Mouse (Mus musculus): Measurements from ENCODE around the gene Commd3. TPM values are rescaled to one million over a fixed set of nuclear protein-coding genes. Genes with fewer than 3 reads are reported as not detected.

Gene Commd3
- polyA plus RNA-seq, 1 experiment from 2014 or later: 221 TPM

- Histone ChIP-seq H3K4me3 (peak overlapping the region; percentile 75), H3K9me3 (no peaks in the 10 kb centered on the region), H3K36me3 (no peaks in the 10 kb centered on the region), H3K27ac (peak overlapping the region; percentile 94), H3K4me1 (peaks cover 26% of the 10 kb centered on the region), H3K9ac (peak overlapping the region; percentile 82), H3K4me2 (peak overlapping the region; percentile 76), H3K27me3 (peaks cover 18% of the 10 kb centered on the region)
- peak; percentile 91 for ATAC-seq (ENCODE audit: insufficient number of reproducible peaks, low FRiP score, low TSS enrichment, low read depth)
- 0% methylated on average over 22 of the region's 64 CpGs for WGBS
These were observed 4.3 kb downstream of the Commd3 start for GRCm38 (mm10) chr2:18676457-18676935.

- peak within 1 kb of the TSS; percentile 94 for H3K27ac ChIP-seq
- under 1% methylated on average over 54 of the region's 77 CpGs for WGBS
- peak; percentile 79 for ATAC-seq (ENCODE audit: insufficient number of reproducible peaks, low FRiP score, low TSS enrichment, low read depth)
These were observed 4.8 kb downstream of the Commd3 start, which contains the start of gene Bmi1 for GRCm38 (mm10) chr2:18676936-18677491. Bmi1 (plus strand) TSS chr2:18677018.

GRCm38 (mm10) chr2:18677631-18678471 is 5.7 kb downstream of the Commd3 start:
- Histone ChIP-seq H3K4me2 (peak overlapping the region; percentile 76), H3K27me3 (peaks cover 18% of the 10 kb centered on the region), H3K9me3 (no peaks in the 10 kb centered on the region), H3K4me1 (peaks cover 26% of the 10 kb centered on the region), H3K27ac (no peak overlapping the region), H3K4me3 (peak overlapping the region; percentile 75), H3K36me3 (0 out of 2 replicates have a peak, but pooled peaks cover 3% of the 10 kb centered on the region), H3K9ac (peak overlapping the region; percentile 82)
- WGBS: under 1% methylated on average over 53 of the region's 55 CpGs
- ATAC-seq (ENCODE audit: insufficient number of reproducible peaks, low FRiP score, low TSS enrichment, low read depth): no peak

More at GRCm38 (mm10) chr2:18676936-18677491, 4.8 kb downstream of the Commd3 start, which contains the start of gene Bmi1:
- Histone ChIP-seq H3K27me3 (peaks cover 18% of the 10 kb centered on the region), H3K36me3 (no peaks in the 10 kb centered on the region), H3K4me2 (peak within 1 kb of the TSS; percentile 76), H3K4me3 (peak within 1 kb of the TSS; percentile 75), H3K4me1 (peaks cover 26% of the 10 kb centered on the region), H3K9me3 (no peaks in the 10 kb centered on the region), H3K9ac (peak within 1 kb of the TSS; percentile 82)

GRCm38 (mm10) chr2:18679701-18680100 is 7.5 kb downstream of the Commd3 start:
- peaks cover 26% of the 10 kb centered on the region for H3K4me1 ChIP-seq
- peaks cover 20% of the 10 kb centered on the region for H3K27me3 ChIP-seq
- no peak for ATAC-seq (ENCODE audit: insufficient number of reproducible peaks, low FRiP score, low TSS enrichment, low read depth)
- H3K9me3 ChIP-seq: no peaks in the 10 kb centered on the region
- H3K36me3 ChIP-seq: peaks cover 10% of the 10 kb centered on the region; the same call in 1 of the 2 replicates
- H3K9ac ChIP-seq: no peak overlapping the region
- WGBS: 79% methylated on average over 2 of the region's 2 CpGs
- H3K27ac ChIP-seq: no peak overlapping the region
- no peak overlapping the region for H3K4me3 ChIP-seq
- no peak overlapping the region for H3K4me2 ChIP-seq

- WGBS: 3% methylated on average over 4 of the region's 4 CpGs
- H3K9ac ChIP-seq: no peak overlapping the region
These were observed 8.3 kb downstream of the Commd3 start for GRCm38 (mm10) chr2:18680501-18680900.

GRCm38 (mm10) chr2:18680961-18681360 is 8.8 kb downstream of the Commd3 start:
- Histone ChIP-seq H3K9me3 (no peaks in the 10 kb centered on the region), H3K36me3 (peaks cover 10% of the 10 kb centered on the region; the same call in 1 of the 2 replicates), H3K27me3 (peaks cover 20% of the 10 kb centered on the region), H3K9ac (no peak overlapping the region), H3K4me1 (peaks cover 22% of the 10 kb centered on the region), H3K4me2 (peak overlapping the region; percentile 71), H3K27ac (no peak overlapping the region), H3K4me3 (peak overlapping the region; percentile 35)
- 0 out of 2 replicates have a peak, but pooled peaks have one; percentile 3 for ATAC-seq (ENCODE audit: insufficient number of reproducible peaks, low FRiP score, low TSS enrichment, low read depth)
- 3% methylated on average over 27 of the region's 29 CpGs for WGBS

More at GRCm38 (mm10) chr2:18680501-18680900, 8.3 kb downstream of the Commd3 start:
- no peak overlapping the region for H3K27ac ChIP-seq
- ATAC-seq (ENCODE audit: insufficient number of reproducible peaks, low FRiP score, low TSS enrichment, low read depth): no peak
- no peaks in the 10 kb centered on the region for H3K9me3 ChIP-seq
- peaks cover 26% of the 10 kb centered on the region for H3K4me1 ChIP-seq
- H3K36me3 ChIP-seq: peaks cover 10% of the 10 kb centered on the region; the same call in 1 of the 2 replicates
- peaks cover 20% of the 10 kb centered on the region for H3K27me3 ChIP-seq
- peak overlapping the region; percentile 35 for H3K4me3 ChIP-seq
- H3K4me2 ChIP-seq: peak overlapping the region; percentile 71

GRCm38 (mm10) chr2:18684062-18684461 is 11.9 kb downstream of the Commd3 start:
- H3K4me3 ChIP-seq: no peak overlapping the region
- H3K36me3 ChIP-seq: peaks cover 10% of the 10 kb centered on the region; the same call in 1 of the 2 replicates
- H3K4me2 ChIP-seq: no peak overlapping the region
- H3K27me3 ChIP-seq: peaks cover 41% of the 10 kb centered on the region
- no peak overlapping the region for H3K27ac ChIP-seq
- no peak for ATAC-seq (ENCODE audit: insufficient number of reproducible peaks, low FRiP score, low TSS enrichment, low read depth)
- H3K4me1 ChIP-seq: peaks cover 18% of the 10 kb centered on the region
- H3K9ac ChIP-seq: no peak overlapping the region
- H3K9me3 ChIP-seq: no peaks in the 10 kb centered on the region
- 72% methylated on average over 5 of the region's 5 CpGs for WGBS

- Histone ChIP-seq H3K9ac (no peak overlapping the region), H3K9me3 (no peaks in the 10 kb centered on the region), H3K4me3 (no peak overlapping the region), H3K4me1 (peaks cover 21% of the 10 kb centered on the region), H3K27me3 (peaks cover 52% of the 10 kb centered on the region), H3K36me3 (peaks cover 10% of the 10 kb centered on the region; the same call in 1 of the 2 replicates), H3K27ac (no peak overlapping the region), H3K4me2 (no peak overlapping the region)
- WGBS: 65% methylated on average over 6 of the region's 6 CpGs
- ATAC-seq (ENCODE audit: insufficient number of reproducible peaks, low FRiP score, low TSS enrichment, low read depth): no peak
These were observed 14.2 kb downstream of the Commd3 start for GRCm38 (mm10) chr2:18686386-18686785.

- H3K27me3 ChIP-seq: peaks cover 54% of the 10 kb centered on the region
- H3K9ac ChIP-seq: no peak overlapping the region
- no peak overlapping the region for H3K4me3 ChIP-seq
- ATAC-seq (ENCODE audit: insufficient number of reproducible peaks, low FRiP score, low TSS enrichment, low read depth): no peak
- H3K4me1 ChIP-seq: peaks cover 21% of the 10 kb centered on the region
- H3K27ac ChIP-seq: no peak overlapping the region
- H3K9me3 ChIP-seq: no peaks in the 10 kb centered on the region
- no peak overlapping the region for H3K4me2 ChIP-seq
- 52% methylated on average over 8 of the region's 8 CpGs for WGBS
- peaks cover 10% of the 10 kb centered on the region; the same call in 1 of the 2 replicates for H3K36me3 ChIP-seq
These were observed 14.8 kb downstream of the Commd3 start for GRCm38 (mm10) chr2:18686826-18687519.

GRCm38 (mm10) chr2:18687671-18688170 is 15.5 kb downstream of the Commd3 start:
- ATAC-seq (ENCODE audit: insufficient number of reproducible peaks, low FRiP score, low TSS enrichment, low read depth): no peak
- no peak overlapping the region for H3K27ac ChIP-seq
- H3K36me3 ChIP-seq: peaks cover 7% of the 10 kb centered on the region; the same call in 1 of the 2 replicates
- H3K4me1 ChIP-seq: peaks cover 21% of the 10 kb centered on the region
- H3K4me3 ChIP-seq: no peak overlapping the region
- 7% methylated on average over 9 of the region's 9 CpGs for WGBS
- H3K9ac ChIP-seq: no peak overlapping the region
- peaks cover 61% of the 10 kb centered on the region for H3K27me3 ChIP-seq
- no peaks in the 10 kb centered on the region for H3K9me3 ChIP-seq
- H3K4me2 ChIP-seq: no peak overlapping the region

GRCm38 (mm10) chr2:18688286-18688685 is 16.1 kb downstream of the Commd3 start:
- Histone ChIP-seq H3K4me1 (peaks cover 21% of the 10 kb centered on the region), H3K4me2 (peak overlapping the region; percentile 91), H3K9ac (no peak overlapping the region), H3K27me3 (peaks cover 67% of the 10 kb centered on the region), H3K9me3 (no peaks in the 10 kb centered on the region), H3K27ac (no peak overlapping the region), H3K4me3 (peak overlapping the region; percentile 43), H3K36me3 (peaks cover 7% of the 10 kb centered on the region; the same call in 1 of the 2 replicates)
- WGBS: 5% methylated on average over 6 of the region's 6 CpGs
- no peak for ATAC-seq (ENCODE audit: insufficient number of reproducible peaks, low FRiP score, low TSS enrichment, low read depth)
